Mouse (Mus musculus): Measurements from ENCODE around the gene Mtmr6.

The Mtmr6 gene

GRCm38 (mm10) chr14:60264990-60265876 lies at the start of gene Mtmr6:
TSS of gene Mtmr6 (plus strand) at chr14:60265228.
- peak; percentile 87 to 91 for DNase-seq (ENCODE audit: low spot score in 2 of 2)

GRCm38 (mm10) chr14:60216125-60216524 lies 48.9 kb upstream of the Mtmr6 start:
- DNase-seq (ENCODE audit: low spot score in 2 of 2) = no peak

DNA sequence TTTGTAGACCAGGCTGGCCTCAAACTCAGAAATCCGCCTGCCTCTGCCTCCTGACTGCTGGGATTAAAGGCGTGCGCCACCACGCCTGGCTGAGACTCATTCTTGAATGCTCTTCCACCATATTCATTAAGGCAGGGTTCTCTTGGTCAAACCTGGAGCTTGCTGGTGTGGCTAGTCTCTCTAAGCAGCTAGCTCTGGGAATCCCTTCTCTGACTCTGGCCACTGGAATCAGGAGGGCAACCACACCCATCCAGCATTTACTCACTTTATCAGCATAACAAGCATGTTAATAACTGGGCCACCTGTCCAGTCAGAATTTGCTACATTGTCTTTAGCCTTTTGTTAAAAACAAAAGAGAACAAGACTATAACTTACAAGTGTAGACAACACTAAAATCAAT lies 47.4 kb upstream of the Mtmr6 start:
- no peak for DNase-seq (ENCODE audit: low spot score in 2 of 2)

GRCm38 (mm10) chr14:60219886-60220285 lies 45.1 kb upstream of the Mtmr6 start:
- DNase-seq (ENCODE audit: low spot score in 2 of 2) = no peak

- DNase-seq (ENCODE audit: low spot score in 2 of 2) = no peak
Measured at GRCm38 (mm10) chr14:60238551-60238950, 26.5 kb upstream of the Mtmr6 start.

GRCm38 (mm10) chr14:60250366-60250765 lies 14.7 kb upstream of the Mtmr6 start:
- DNase-seq (ENCODE audit: low spot score in 2 of 2) = no peak

DNA sequence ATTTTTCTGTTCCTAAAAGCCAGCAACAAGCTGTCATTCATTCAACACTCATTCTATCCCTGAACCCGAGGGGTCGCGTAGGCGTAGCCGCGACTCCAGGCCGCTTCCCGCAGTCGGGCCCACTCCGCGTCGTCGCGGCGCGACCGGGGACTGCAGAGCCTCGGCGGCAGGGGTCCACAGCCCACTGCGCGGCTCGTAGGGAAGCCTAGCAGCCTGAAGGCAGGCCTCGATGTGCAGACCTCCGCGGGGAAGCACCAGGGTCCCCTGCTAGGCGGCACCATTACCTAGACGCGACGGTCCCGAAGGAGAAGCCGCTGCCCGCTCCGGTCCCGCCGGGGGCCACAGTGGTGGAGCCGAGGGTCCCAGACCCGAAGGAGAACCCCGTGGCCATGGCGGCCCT lies 14.1 kb upstream of the Mtmr6 start:
- DNase-seq (ENCODE audit: low spot score in 2 of 2) = no peak

DNA sequence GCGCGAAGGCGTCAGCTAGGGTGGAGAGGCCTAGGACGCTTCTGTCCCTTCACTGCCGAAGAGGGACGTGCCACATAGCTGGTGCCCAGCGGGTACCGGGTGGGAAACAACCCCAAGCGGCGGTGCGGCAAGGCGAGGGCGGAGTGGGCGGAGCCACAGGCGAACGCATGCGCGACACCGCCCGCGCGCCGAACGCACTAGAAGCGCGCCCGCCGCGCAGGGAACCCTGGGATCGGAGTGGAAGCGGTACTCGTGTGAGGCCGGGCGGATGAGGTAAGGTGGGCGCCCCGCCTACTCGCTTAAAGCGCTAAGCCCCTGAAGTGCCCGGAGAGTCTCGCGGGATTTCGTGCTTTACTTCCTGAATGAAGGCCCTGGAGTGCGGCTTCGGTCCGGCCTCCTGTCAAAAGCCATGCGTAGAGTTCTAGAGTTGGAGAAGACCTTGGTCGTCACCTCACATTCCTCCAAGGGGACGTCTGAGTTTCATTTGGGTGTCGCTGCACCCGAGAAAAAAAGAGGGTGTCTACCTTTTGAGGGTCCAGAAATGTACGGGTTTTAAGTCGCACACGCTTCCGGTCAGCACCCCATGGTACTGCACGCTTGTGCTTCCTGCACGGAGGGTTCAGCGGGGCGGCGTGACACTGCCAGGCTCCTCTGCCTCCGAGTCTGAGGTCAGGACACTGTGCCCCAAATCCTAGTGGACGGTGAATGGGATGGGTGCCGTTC lies 13.6 kb upstream of the Mtmr6 start, which contains the start of the genes Nupl1 and Gm49336:
Nupl1 (minus strand) TSS at position 151 of the 723 bp plus-strand sequence.
Gm49336 (minus strand) TSS at position 227 of the 723 bp plus-strand sequence.
- DNase-seq (ENCODE audit: low spot score in 2 of 2) = peak; percentile 97 to 98

DNA sequence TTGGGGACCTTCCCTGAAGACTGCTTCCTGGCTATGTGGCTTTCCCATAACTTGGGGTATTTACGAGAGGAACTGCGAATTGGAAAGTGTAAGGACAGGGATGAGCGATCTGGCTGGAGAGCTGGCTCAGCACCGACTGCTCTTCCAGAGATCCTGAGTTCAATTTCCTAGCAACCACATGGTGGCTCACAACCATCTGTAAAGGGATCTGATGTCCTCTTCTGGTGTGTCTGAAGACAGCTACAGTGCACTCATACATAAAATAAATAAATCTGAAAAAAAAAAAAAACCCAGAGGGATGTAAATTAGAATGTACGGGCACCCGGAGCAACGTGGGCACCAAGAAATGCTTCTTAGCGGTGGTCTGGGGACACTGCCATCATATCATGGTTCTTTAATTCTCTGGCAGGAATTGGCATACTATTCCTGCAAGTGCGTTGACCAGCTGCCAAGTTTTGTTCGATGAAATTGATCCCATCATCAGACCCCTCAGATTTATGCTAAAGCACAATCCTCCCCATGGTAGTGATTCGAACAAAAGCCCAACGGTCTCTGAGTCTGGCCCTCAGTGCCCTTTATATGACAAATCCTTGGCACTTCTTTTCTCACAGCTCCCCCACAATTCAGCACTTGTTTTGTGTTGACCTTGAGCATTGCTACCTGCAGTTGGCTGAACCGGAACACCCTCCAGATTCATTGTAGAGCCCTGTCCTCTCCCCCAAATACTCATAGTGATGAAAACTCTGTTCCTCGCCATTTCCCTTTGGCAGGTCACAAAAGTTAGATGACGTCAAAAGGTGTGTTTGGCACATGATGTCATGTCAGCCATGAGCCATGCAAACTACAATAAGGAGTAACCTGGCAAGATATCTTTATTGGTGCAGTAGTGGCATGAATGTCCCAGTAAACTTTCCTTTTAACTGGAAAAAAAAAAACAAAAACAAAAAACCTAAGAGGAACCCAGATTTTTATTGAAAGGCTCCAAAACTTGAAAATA lies 12.7 kb upstream of the Mtmr6 start:
- no peak for DNase-seq (ENCODE audit: low spot score in 2 of 2)

GRCm38 (mm10) chr14:60253466-60253865 lies 11.6 kb upstream of the Mtmr6 start:
- DNase-seq (ENCODE audit: low spot score in 2 of 2) = no peak

GRCm38 (mm10) chr14:60254774-60255173 lies 10.3 kb upstream of the Mtmr6 start:
- DNase-seq (ENCODE audit: low spot score in 2 of 2) = no peak

- no peak for DNase-seq (ENCODE audit: low spot score in 2 of 2)
Measured at GRCm38 (mm10) chr14:60256356-60256755, 8.7 kb upstream of the Mtmr6 start.

DNA sequence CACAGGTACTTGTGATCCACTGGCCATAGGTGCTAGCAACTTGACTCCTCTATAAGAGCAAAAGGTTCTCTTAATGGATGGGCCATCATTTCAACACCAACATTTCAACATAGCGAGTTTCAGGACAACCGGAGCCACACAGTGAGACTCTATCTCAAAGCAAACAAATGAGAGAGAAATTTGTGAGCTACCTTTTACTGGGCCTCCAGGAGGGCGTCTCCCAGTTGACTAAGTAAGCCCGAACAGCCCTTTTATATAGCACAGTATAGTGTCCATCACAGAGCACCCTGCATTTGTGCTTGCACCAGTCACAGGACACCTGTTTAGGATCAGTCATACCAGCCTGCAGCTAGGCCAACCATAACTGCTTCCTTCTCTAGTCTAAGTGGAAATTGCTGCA lies 7.9 kb upstream of the Mtmr6 start:
- no peak for DNase-seq (ENCODE audit: low spot score in 2 of 2)

GRCm38 (mm10) chr14:60257851-60258250 lies 7.2 kb upstream of the Mtmr6 start:
- DNase-seq (ENCODE audit: low spot score in 2 of 2) = no peak

DNA sequence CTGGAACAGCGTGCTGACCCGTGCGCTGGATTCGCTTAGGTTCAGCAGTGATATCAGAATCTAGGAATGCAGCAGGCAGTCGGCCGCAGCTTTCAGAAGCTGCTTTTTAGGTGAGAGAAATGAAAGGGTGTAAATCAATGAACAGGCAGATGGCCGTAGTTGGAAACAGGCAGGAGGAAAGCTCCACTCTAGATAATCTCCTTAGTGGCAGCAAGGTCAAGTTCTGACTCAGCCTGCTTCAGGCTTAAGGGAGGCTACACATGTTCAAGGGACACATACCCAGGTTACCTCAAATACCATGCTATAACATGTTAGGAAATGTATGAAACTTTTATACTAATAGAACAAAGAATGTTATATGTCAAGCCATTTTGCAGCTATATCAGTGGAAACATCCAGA lies 2.7 kb upstream of the Mtmr6 start:
- no peak for DNase-seq (ENCODE audit: low spot score in 2 of 2)

GRCm38 (mm10) chr14:60269333-60269732 lies 4.3 kb downstream of the Mtmr6 start:
- DNase-seq (ENCODE audit: low spot score in 2 of 2) = no peak

DNA sequence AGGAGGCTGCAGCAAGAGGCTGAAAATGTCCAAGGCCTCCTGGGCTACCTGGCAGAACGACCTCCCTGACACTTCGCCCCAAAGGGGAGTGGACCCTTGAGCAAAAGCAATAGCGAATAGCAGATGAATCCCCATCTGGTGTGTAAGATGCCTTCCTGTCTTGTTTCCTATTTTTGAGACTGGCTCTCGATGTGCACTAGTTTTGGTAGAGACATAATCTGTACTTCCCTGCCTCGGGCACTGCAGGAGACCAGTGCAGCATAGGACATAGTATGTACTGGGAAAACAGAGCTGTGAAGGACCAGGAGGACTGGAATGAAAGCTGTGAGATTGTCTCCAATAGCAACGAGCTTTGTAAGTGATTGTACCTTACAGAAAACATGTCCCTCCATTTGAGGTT lies 8.3 kb downstream of the Mtmr6 start:
- no peak for DNase-seq (ENCODE audit: low spot score in 2 of 2)

- no peak for DNase-seq (ENCODE audit: low spot score in 2 of 2)
Measured at GRCm38 (mm10) chr14:60275301-60276276, 10.6 kb downstream of the Mtmr6 start.

DNA sequence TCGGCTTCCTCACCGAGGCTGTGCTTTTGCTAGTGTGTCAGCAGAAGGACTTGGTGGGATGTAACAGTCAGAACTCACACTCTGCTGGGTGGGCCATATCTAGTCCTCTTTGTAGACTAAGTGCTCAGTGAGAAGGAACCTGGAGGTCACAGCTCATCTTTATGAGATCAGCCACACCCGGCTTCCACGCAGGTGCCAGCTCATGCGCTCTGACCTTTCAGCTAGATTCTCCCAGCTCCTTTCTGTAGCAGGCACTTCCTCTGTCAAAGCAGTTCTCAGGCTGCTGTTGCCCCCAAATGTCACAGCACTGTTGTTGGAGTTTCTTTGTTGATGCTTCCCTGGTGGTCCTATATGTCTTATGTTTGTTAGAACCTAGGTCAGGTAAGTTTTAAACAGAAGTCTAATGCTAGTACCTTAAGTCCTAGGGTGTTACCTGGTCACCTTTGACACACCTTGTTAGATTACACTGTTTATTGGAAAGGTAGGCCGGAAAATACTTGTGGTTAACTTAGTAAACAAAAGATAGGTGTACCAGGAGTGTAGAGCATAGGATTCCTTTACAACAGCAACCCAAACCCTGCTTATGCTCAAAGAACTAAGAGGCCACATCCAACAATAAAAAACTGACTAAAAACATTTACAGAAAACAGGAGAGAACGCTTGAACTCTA lies 21.3 kb downstream of the Mtmr6 start:
- DNase-seq (ENCODE audit: low spot score in 2 of 2) = no peak

- no peak for DNase-seq (ENCODE audit: low spot score in 2 of 2)
Measured at GRCm38 (mm10) chr14:60290363-60290762, 25.3 kb downstream of the Mtmr6 start.

All from frontal cortex, postnatal 25 days (tissue).